Mouse (Mus musculus) G1E (cell line): ENCODE results near the gene 5730596B20Rik.

Source experiments
- CTCF ChIP-seq: IDR thresholded peaks from 2 replicates; pipeline ENCODE4 v1.5.1; 2012; ENCODE audit warnings: low read depth, low read length, inconsistent platforms, mixed read lengths
- GATA1 ChIP-seq: IDR thresholded peaks from 2 replicates; pipeline ENCODE4 v1.6.1; 2012; ENCODE audit warnings: borderline replicate concordance, low read length, inconsistent platforms, mixed read lengths
- GATA2 ChIP-seq: IDR thresholded peaks from 2 replicates; pipeline ENCODE4 v1.6.1; 2012; ENCODE audit warnings: low read depth, low read length, inconsistent platforms, borderline replicate concordance
- POLR2AphosphoS5 ChIP-seq: IDR thresholded peaks from 2 replicates; pipeline ENCODE4 v1.6.1; 2012; ENCODE audit warnings: low read depth, low read length, inconsistent platforms; ENCODE audit not compliant: insufficient replicate concordance
- TAL1 ChIP-seq: conservative IDR thresholded peaks from 2 replicates; pipeline ENCODE4 v1.6.1; 2012; ENCODE audit warnings: low read depth, low read length, inconsistent platforms, mixed read lengths

GRCm38 (mm10) chr6:52180213-52180710 is 3.0 kb downstream of the 5730596B20Rik start:
- TF ChIP-seq POLR2AphosphoS5 (no peak), CTCF (no peak), GATA1 (no peak), TAL1 (no peak), GATA2 (no peak)
